Mouse (Mus musculus) lung, embryonic 15.5 days (tissue): Measurements from ENCODE around the gene Wdhd1. TPM values are rescaled to one million over a fixed set of nuclear protein-coding genes. Genes with fewer than 3 reads are reported as not detected.

Experiments
- ATAC-seq: fragments of 200-750 bp; cut with Nextera tagmentation; 2 replicates; pipeline ENCODE4 v1.8.0; 2017; ENCODE audit warnings: moderate number of reproducible peaks, borderline replicate concordance; ENCODE audit not compliant: low FRiP score, low TSS enrichment; ENCODE audit errors: extremely low read depth
- H3K27ac ChIP-seq: fragments of 300-500 bp; sonication (generic); 2 replicates; pipeline ENCODE4 v1.5.1; 2015; ENCODE audit warnings: moderate library complexity, mild to moderate bottlenecking, inconsistent platforms
- H3K27me3 ChIP-seq: fragments of 300-500 bp; sonication (generic); 2 replicates; pipeline ENCODE4 v1.6.1; 2015; ENCODE audit warnings: inconsistent platforms
- H3K36me3 ChIP-seq: fragments of 300-500 bp; sonication (generic); 2 replicates; pipeline ENCODE4 v1.6.1; 2015; ENCODE audit warnings: inconsistent platforms
- H3K4me1 ChIP-seq: fragments of 300-500 bp; sonication (generic); 2 replicates; pipeline ENCODE4 v1.6.1; 2015; ENCODE audit warnings: inconsistent platforms
- H3K4me2 ChIP-seq: fragments of 300-500 bp; sonication (generic); 2 replicates; pipeline ENCODE4 v1.6.1; 2015; ENCODE audit warnings: inconsistent platforms, mild to moderate bottlenecking, moderate library complexity
- H3K4me3 ChIP-seq: fragments of 300-500 bp; sonication (generic); 2 replicates; pipeline ENCODE4 v1.5.1; 2015; ENCODE audit warnings: mild to moderate bottlenecking, inconsistent platforms
- H3K9ac ChIP-seq: fragments of 300-500 bp; sonication (generic); 2 replicates; pipeline ENCODE4 v1.6.1; 2015; ENCODE audit warnings: inconsistent platforms
- H3K9me3 ChIP-seq: fragments of 300-500 bp; sonication (generic); 2 replicates; pipeline ENCODE4 v1.6.1; 2016; ENCODE audit warnings: inconsistent platforms
- WGBS: fragments of 180-500 bp; shearing (Covaris S2); methylation state at CpG from one replicate; pipeline ENCODE4 v1.1.7; 2015; 5-methylcytosine and 5-hydroxymethylcytosine counted together
- polyA plus RNA-seq: library from polyadenylated mRNA; unstranded; fragments of >200 nt; fragmentation: Nextera tagmentation; extraction: Ambion mirVana; gene quantifications from 2 replicates; pipeline ENCODE4 v1.2.1, GENCODE M21; 2015

Wdhd1 gene
- polyA plus RNA-seq, 1 experiment from 2014 or later, result 38.3 TPM

- Histone ChIP-seq H3K4me3 (no peak overlapping the region), H3K4me2 (no peak overlapping the region), H3K9ac (no peak overlapping the region), H3K27ac (no peak overlapping the region), H3K27me3 (no peaks in the 10 kb centered on the region), H3K36me3 (peaks cover 9% of the 10 kb centered on the region), H3K4me1 (no peaks in the 10 kb centered on the region), H3K9me3 (0 out of 2 replicates have a peak, but pooled peaks cover 5% of the 10 kb centered on the region)
- no peak for ATAC-seq
- WGBS, result 89% methylated on average over 7 of the region's 7 CpGs
Measured at GRCm38 (mm10) chr14:47236491-47236890, 40.2 kb downstream of the Wdhd1 start.

- Histone ChIP-seq H3K27me3 (no peaks in the 10 kb centered on the region), H3K36me3 (no peaks in the 10 kb centered on the region), H3K9me3 (0 out of 2 replicates have a peak, but pooled peaks cover 5% of the 10 kb centered on the region), H3K4me3 (no peak overlapping the region), H3K27ac (no peak overlapping the region), H3K4me2 (no peak overlapping the region), H3K9ac (no peak overlapping the region), H3K4me1 (no peaks in the 10 kb centered on the region)
- ATAC-seq, result no peak
- WGBS, result 56% methylated on average over 5 of the region's 5 CpGs
Measured at GRCm38 (mm10) chr14:47234526-47235250, 42.0 kb downstream of the Wdhd1 start.

- H3K9me3 ChIP-seq, result 0 out of 2 replicates have a peak, but pooled peaks cover 5% of the 10 kb centered on the region
- H3K4me2 ChIP-seq, result no peak overlapping the region
- no peaks in the 10 kb centered on the region for H3K27me3 ChIP-seq
- no peak overlapping the region for H3K9ac ChIP-seq
- no peaks in the 10 kb centered on the region for H3K36me3 ChIP-seq
- no peaks in the 10 kb centered on the region for H3K4me1 ChIP-seq
- ATAC-seq, result no peak
- no peak overlapping the region for H3K27ac ChIP-seq
- H3K4me3 ChIP-seq, result no peak overlapping the region
- WGBS, result 86% methylated on average over 3 of the region's 3 CpGs
Measured at GRCm38 (mm10) chr14:47234032-47234431, 42.6 kb downstream of the Wdhd1 start.

GRCm38 (mm10) chr14:47233602-47234001 is 43.1 kb downstream of the Wdhd1 start:
- Histone ChIP-seq H3K4me1 (no peaks in the 10 kb centered on the region), H3K9me3 (0 out of 2 replicates have a peak, but pooled peaks cover 5% of the 10 kb centered on the region), H3K27ac (no peak overlapping the region), H3K9ac (no peak overlapping the region), H3K27me3 (no peaks in the 10 kb centered on the region), H3K4me2 (no peak overlapping the region), H3K4me3 (no peak overlapping the region), H3K36me3 (no peaks in the 10 kb centered on the region)
- ATAC-seq, result no peak
- 44% methylated on average over 2 of the region's 2 CpGs for WGBS

- H3K9ac ChIP-seq, result no peak overlapping the region
- no peaks in the 10 kb centered on the region for H3K27me3 ChIP-seq
- 64% methylated on average over 11 of the region's 11 CpGs for WGBS
- no peak overlapping the region for H3K27ac ChIP-seq
- ATAC-seq, result no peak
- H3K9me3 ChIP-seq, result no peaks in the 10 kb centered on the region
- H3K4me1 ChIP-seq, result no peaks in the 10 kb centered on the region
- no peak overlapping the region for H3K4me2 ChIP-seq
- no peaks in the 10 kb centered on the region for H3K36me3 ChIP-seq
- no peak overlapping the region for H3K4me3 ChIP-seq
Measured at GRCm38 (mm10) chr14:47229796-47230376, 46.8 kb downstream of the Wdhd1 start.

- no peak overlapping the region for H3K9ac ChIP-seq
- no peaks in the 10 kb centered on the region for H3K27me3 ChIP-seq
- no peak overlapping the region for H3K4me3 ChIP-seq
- no peaks in the 10 kb centered on the region for H3K36me3 ChIP-seq
- 91% methylated on average over 8 of the region's 8 CpGs for WGBS
- no peak for ATAC-seq
- no peaks in the 10 kb centered on the region for H3K4me1 ChIP-seq
- no peak overlapping the region for H3K4me2 ChIP-seq
- H3K9me3 ChIP-seq, result no peaks in the 10 kb centered on the region
- H3K27ac ChIP-seq, result no peak overlapping the region
Measured at GRCm38 (mm10) chr14:47225931-47226330, 50.7 kb downstream of the Wdhd1 start.

- H3K9ac ChIP-seq, result no peak overlapping the region
- WGBS, result 73% methylated on average over 10 of the region's 10 CpGs
- H3K27me3 ChIP-seq, result no peaks in the 10 kb centered on the region
- no peak overlapping the region for H3K4me3 ChIP-seq
- H3K9me3 ChIP-seq, result no peaks in the 10 kb centered on the region
- H3K4me1 ChIP-seq, result no peaks in the 10 kb centered on the region
- no peak overlapping the region for H3K4me2 ChIP-seq
- H3K27ac ChIP-seq, result no peak overlapping the region
- ATAC-seq, result no peak
- no peaks in the 10 kb centered on the region for H3K36me3 ChIP-seq
Measured at GRCm38 (mm10) chr14:47224476-47225325, 52.0 kb downstream of the Wdhd1 start.

- no peak for ATAC-seq
- 50% methylated on average over 11 of the region's 11 CpGs for WGBS
- no peak overlapping the region for H3K9ac ChIP-seq
Measured at GRCm38 (mm10) chr14:47222631-47223450, 53.8 kb downstream of the Wdhd1 start.

GRCm38 (mm10) chr14:47221567-47221966 is 55.1 kb downstream of the Wdhd1 start:
- no peak overlapping the region for H3K27ac ChIP-seq
- H3K27me3 ChIP-seq, result no peaks in the 10 kb centered on the region
- no peaks in the 10 kb centered on the region for H3K4me1 ChIP-seq
- no peaks in the 10 kb centered on the region for H3K9me3 ChIP-seq
- H3K9ac ChIP-seq, result no peak overlapping the region
- 77% methylated on average over 11 of the region's 11 CpGs for WGBS
- H3K4me2 ChIP-seq, result no peak overlapping the region
- no peak for ATAC-seq
- H3K36me3 ChIP-seq, result no peaks in the 10 kb centered on the region
- H3K4me3 ChIP-seq, result no peak overlapping the region

More at GRCm38 (mm10) chr14:47222631-47223450, 53.8 kb downstream of the Wdhd1 start:
- H3K27me3 ChIP-seq, result no peaks in the 10 kb centered on the region
- H3K36me3 ChIP-seq, result no peaks in the 10 kb centered on the region
- H3K27ac ChIP-seq, result no peak overlapping the region
- H3K4me1 ChIP-seq, result no peaks in the 10 kb centered on the region
- H3K4me2 ChIP-seq, result no peak overlapping the region
- no peak overlapping the region for H3K4me3 ChIP-seq
- no peaks in the 10 kb centered on the region for H3K9me3 ChIP-seq

- ATAC-seq, result no peak
- Histone ChIP-seq H3K9ac (no peak overlapping the region), H3K36me3 (no peaks in the 10 kb centered on the region), H3K27me3 (no peaks in the 10 kb centered on the region), H3K4me2 (no peak overlapping the region), H3K4me3 (no peak overlapping the region), H3K9me3 (no peaks in the 10 kb centered on the region), H3K4me1 (no peaks in the 10 kb centered on the region), H3K27ac (no peak overlapping the region)
- WGBS, result 75% methylated on average over 8 of the region's 8 CpGs
Measured at GRCm38 (mm10) chr14:47220231-47221025, 56.2 kb downstream of the Wdhd1 start.
